Mouse (Mus musculus) retina, adult 2 months (tissue): ENCODE data around the gene Kpna6.

Experiments
- DNase-seq: peaks from one replicate; pipeline ENCODE4 v3.0.0-alpha.2; 2012; ENCODE audit warnings: low read depth, low spot score

The Kpna6 gene

GRCm38 (mm10) chr4:129648656-129649055 is 23.9 kb downstream of the Kpna6 start:
- DNase-seq = no peak

- DNase-seq = no peak
Measured at GRCm38 (mm10) chr4:129645204-129645603, 27.4 kb downstream of the Kpna6 start.

- DNase-seq = no peak
Measured at GRCm38 (mm10) chr4:129641756-129642155, 30.8 kb downstream of the Kpna6 start.

GRCm38 (mm10) chr4:129640638-129641467 is 31.7 kb downstream of the Kpna6 start, which contains the start of gene Txlna:
Gene Txlna (minus strand): TSS chr4:129641065.
- peak; percentile 90 for DNase-seq

- no peak for DNase-seq
Measured at GRCm38 (mm10) chr4:129640101-129640637, 32.4 kb downstream of the Kpna6 start.

GRCm38 (mm10) chr4:129639221-129639620 is 33.3 kb downstream of the Kpna6 start:
- no peak for DNase-seq

GRCm38 (mm10) chr4:129633852-129634251 is 38.7 kb downstream of the Kpna6 start:
- no peak for DNase-seq

GRCm38 (mm10) chr4:129631867-129632266 is 40.7 kb downstream of the Kpna6 start:
- no peak for DNase-seq

GRCm38 (mm10) chr4:129630944-129631343 is 41.6 kb downstream of the Kpna6 start:
- DNase-seq = no peak

- no peak for DNase-seq
Measured at GRCm38 (mm10) chr4:129626035-129626434, 46.5 kb downstream of the Kpna6 start.

GRCm38 (mm10) chr4:129625496-129625895 is 47.1 kb downstream of the Kpna6 start:
- no peak for DNase-seq

GRCm38 (mm10) chr4:129625029-129625370 is 47.6 kb downstream of the Kpna6 start:
- no peak for DNase-seq

GRCm38 (mm10) chr4:129624281-129625028 is 48.1 kb downstream of the Kpna6 start:
- DNase-seq = peak; percentile 64

- DNase-seq = peak; percentile 50
Measured at GRCm38 (mm10) chr4:129623681-129624091, 48.9 kb downstream of the Kpna6 start, which contains the start of gene Ccdc28b. Gene Ccdc28b (minus strand): TSS chr4:129623947.

- DNase-seq = no peak
Measured at GRCm38 (mm10) chr4:129622803-129623535, 49.6 kb downstream of the Kpna6 start.

GRCm38 (mm10) chr4:129622120-129622802 is 50.3 kb downstream of the Kpna6 start:
- no peak for DNase-seq

- no peak for DNase-seq
Measured at GRCm38 (mm10) chr4:129621283-129621841, 51.2 kb downstream of the Kpna6 start.

GRCm38 (mm10) chr4:129620419-129621282 is 51.9 kb downstream of the Kpna6 start:
- no peak for DNase-seq

GRCm38 (mm10) chr4:129618786-129619691 is 53.5 kb downstream of the Kpna6 start, which contains the start of gene Iqcc:
Gene Iqcc (minus strand): TSS chr4:129619099.
- DNase-seq = peak; percentile 87
